Mouse (Mus musculus) MEL (cell line): ENCODE results near the gene Gm20431. TPM values are rescaled to one million over a fixed set of nuclear protein-coding genes. Genes with fewer than 3 reads are reported as not detected.

ENCODE experiments used
- DNase-seq: peaks from one replicate; pipeline ENCODE4 v3.0.0; 2011; ENCODE audit warnings: low read depth, low spot score
- H3K27ac ChIP-seq: 2 replicates; pipeline ENCODE4 v1.5.1; 2012; ENCODE audit warnings: low read depth, mild to moderate bottlenecking, control low read depth, low read length, moderate library complexity; ENCODE audit not compliant: control insufficient read depth
- H3K27me3 ChIP-seq, 2 experiments: fragments of 150-350 bp in 1 of 2; sonication (generic) in 1 of 2; 2 replicates each; pipeline ENCODE4 v1.6.1; 2012; ENCODE audit warnings: low read length in 2 of 2, mild to moderate bottlenecking in 2 of 2, improper control_type of control experiment in 1 of 2, moderate library complexity in 1 of 2; ENCODE audit not compliant: insufficient read depth in 2 of 2, control insufficient read depth in 1 of 2
- H3K36me3 ChIP-seq, 2 experiments: 2 replicates each; pipeline ENCODE4 v1.6.1; 2012 to 2014; ENCODE audit warnings: low read length in 2 of 2, improper control_type of control experiment in 1 of 2, inconsistent platforms in 1 of 2, mild to moderate bottlenecking in 1 of 2; ENCODE audit not compliant: insufficient read depth in 2 of 2, control insufficient read depth in 1 of 2
- H3K4me1 ChIP-seq, 2 experiments: fragments of 150-350 bp in 1 of 2; sonication (generic) in 1 of 2; 2 replicates each; pipeline ENCODE4 v1.6.1; 2012; ENCODE audit warnings: low read length in 2 of 2, improper control_type of control experiment in 1 of 2, mild to moderate bottlenecking in 1 of 2; ENCODE audit not compliant: insufficient read depth in 2 of 2, control insufficient read depth in 1 of 2
- H3K4me3 ChIP-seq, 2 experiments: fragments of 150-350 bp in 1 of 2; sonication (generic) in 1 of 2; 2 replicates each; pipeline ENCODE4 v1.5.1; 2012; ENCODE audit warnings: low read depth in 2 of 2, low read length in 2 of 2, mild to moderate bottlenecking in 2 of 2, moderate library complexity in 2 of 2, control low read depth in 1 of 2, improper control_type of control experiment in 1 of 2; ENCODE audit not compliant: control insufficient read depth in 1 of 2, insufficient read depth in 1 of 2
- H3K79me2 ChIP-seq: 2 replicates; pipeline ENCODE4 v1.6.1; 2012; ENCODE audit warnings: mild to moderate bottlenecking, low read length, moderate library complexity; ENCODE audit not compliant: control insufficient read depth, poor library complexity, insufficient read depth
- H3K9ac ChIP-seq: 2 replicates; pipeline ENCODE4 v1.6.1; 2012; ENCODE audit warnings: low read depth, mild to moderate bottlenecking, control low read depth, low read length, moderate library complexity; ENCODE audit not compliant: control insufficient read depth, poor library complexity, severe bottlenecking
- H3K9me3 ChIP-seq: fragments of 150-350 bp; sonication (generic); replicated peaks from 2 replicates; pipeline ENCODE4 v1.6.1; 2012; ENCODE audit warnings: mild to moderate bottlenecking, low read length, improper control_type of control experiment, moderate library complexity; ENCODE audit not compliant: insufficient read depth
- CHD2 ChIP-seq: IDR thresholded peaks from 2 replicates; pipeline ENCODE4 v1.6.1; 2011; ENCODE audit warnings: low read length, improper control_type of control experiment
- E2F4 ChIP-seq: IDR thresholded peaks from 2 replicates; pipeline ENCODE4 v1.6.1; 2011; ENCODE audit warnings: low read depth, low read length, improper control_type of control experiment, borderline replicate concordance
- EP300 ChIP-seq, 2 experiments: IDR thresholded peaks; 2 replicates each; pipeline ENCODE4 v1.6.1; 2011; ENCODE audit warnings: improper control_type of control experiment in 2 of 2, low read length in 2 of 2, low read depth in 1 of 2, mild to moderate bottlenecking in 1 of 2
- GABPA ChIP-seq: IDR thresholded peaks from 2 replicates; pipeline ENCODE4 v1.6.1; 2012; ENCODE audit warnings: low read depth, mild to moderate bottlenecking, inconsistent platforms, low read length, improper control_type of control experiment, moderate library complexity
- HCFC1 ChIP-seq: IDR thresholded peaks from 2 replicates; pipeline ENCODE4 v1.6.1; 2012; ENCODE audit warnings: low read depth, mild to moderate bottlenecking, inconsistent platforms, low read length, improper control_type of control experiment, moderate library complexity
- KAT2A ChIP-seq: conservative IDR thresholded peaks from 2 replicates; pipeline ENCODE4 v1.6.1; 2012; ENCODE audit warnings: low read depth, low read length, improper control_type of control experiment, inconsistent platforms
- MAFK ChIP-seq: IDR thresholded peaks from 2 replicates; pipeline ENCODE4 v1.6.1; 2011; ENCODE audit warnings: low read depth, mild to moderate bottlenecking, low read length, improper control_type of control experiment, borderline replicate concordance
- MAX ChIP-seq: IDR thresholded peaks from 2 replicates; pipeline ENCODE4 v1.6.1; 2011; ENCODE audit warnings: low read length, improper control_type of control experiment
- MAZ ChIP-seq: IDR thresholded peaks from 2 replicates; pipeline ENCODE4 v1.6.1; 2012; ENCODE audit warnings: low read depth, mild to moderate bottlenecking, inconsistent platforms, low read length, improper control_type of control experiment
- MEF2A ChIP-seq: IDR thresholded peaks from 2 replicates; pipeline ENCODE4 v1.6.1; 2014; ENCODE audit warnings: low read depth, mild to moderate bottlenecking, inconsistent platforms, low read length, improper control_type of control experiment; ENCODE audit not compliant: poor library complexity, insufficient replicate concordance, severe bottlenecking; ENCODE audit errors: extremely low read depth
- MXI1 ChIP-seq: IDR thresholded peaks from 2 replicates; pipeline ENCODE4 v1.6.1; 2011; ENCODE audit warnings: mild to moderate bottlenecking, low read depth, low read length, improper control_type of control experiment
- MYB ChIP-seq: IDR thresholded peaks from 2 replicates; pipeline ENCODE4 v1.6.1; 2011; ENCODE audit warnings: mild to moderate bottlenecking, low read depth, low read length, improper control_type of control experiment
- MYC ChIP-seq: IDR thresholded peaks from 2 replicates; pipeline ENCODE4 v1.6.1; 2011; ENCODE audit warnings: low read depth, mild to moderate bottlenecking, low read length, improper control_type of control experiment, moderate library complexity
- NRF1 ChIP-seq: IDR thresholded peaks from 2 replicates; pipeline ENCODE4 v1.6.1; 2014; ENCODE audit warnings: low read depth, mild to moderate bottlenecking, inconsistent platforms, low read length, improper control_type of control experiment, moderate library complexity; ENCODE audit not compliant: poor library complexity, insufficient read depth, severe bottlenecking
- POLR2A ChIP-seq, 2 experiments: IDR thresholded peaks; 2 replicates each; pipeline ENCODE4 v1.6.1; 2011 to 2012; ENCODE audit warnings: low read length in 2 of 2, mild to moderate bottlenecking in 2 of 2, control low read depth in 1 of 2, improper control_type of control experiment in 1 of 2, low read depth in 1 of 2, moderate library complexity in 1 of 2; ENCODE audit not compliant: control insufficient read depth in 1 of 2, insufficient read depth in 1 of 2, poor library complexity in 1 of 2
- POLR2AphosphoS5 ChIP-seq: IDR thresholded peaks from 2 replicates; pipeline ENCODE4 v1.6.1; 2012; ENCODE audit warnings: low read depth, borderline replicate concordance, mild to moderate bottlenecking, inconsistent platforms, low read length, moderate library complexity, mixed read lengths
- SIN3A ChIP-seq: IDR thresholded peaks from 2 replicates; pipeline ENCODE4 v1.6.1; 2012; ENCODE audit warnings: low read length, improper control_type of control experiment, inconsistent platforms
- UBTF ChIP-seq: IDR thresholded peaks from 2 replicates; pipeline ENCODE4 v1.6.1; 2012; ENCODE audit warnings: low read depth, mild to moderate bottlenecking, inconsistent platforms, low read length, improper control_type of control experiment, moderate library complexity, borderline replicate concordance; ENCODE audit not compliant: insufficient read depth
- ZKSCAN1 ChIP-seq: IDR thresholded peaks from 2 replicates; pipeline ENCODE4 v1.6.1; 2012; ENCODE audit warnings: low read depth, mild to moderate bottlenecking, inconsistent platforms, low read length, improper control_type of control experiment, moderate library complexity
- ZNF384 ChIP-seq: IDR thresholded peaks from 2 replicates; pipeline ENCODE4 v1.6.1; 2012; ENCODE audit warnings: low read depth, mild to moderate bottlenecking, inconsistent platforms, low read length, improper control_type of control experiment
- polyA plus RNA-seq, 2 experiments: library from polyadenylated mRNA; stranded (reverse) in 1 of 2; unstranded in 1 of 2; fragments of >175 nt in 1 of 2; fragments of >200 nt in 1 of 2; gene quantifications; 2 replicates each; pipeline versions ENCODE4 v1.2.1 to v1.2.4; 2012; ENCODE audit warnings: low replicate concordance in 2 of 2, low read depth in 1 of 2; ENCODE audit not compliant: insufficient read length in 2 of 2, insufficient read depth in 1 of 2, missing spikeins in 1 of 2
- total RNA-seq: library from RNA; depleted of rRNA; stranded (reverse); fragments of 300-350 nt; gene quantifications from 2 replicates; pipeline ENCODE4 v1.2.3, GENCODE M21; 2012; rRNA removed

The Gm20431 gene
- total and polyA plus RNA-seq, 3 experiments = 5.9 to 8.1 TPM; not detected in 1

- Histone ChIP-seq H3K27ac (no peak overlapping the region), H3K9ac (no peak overlapping the region), H3K9me3 (no peaks in the 10 kb centered on the region), H3K27me3 (peaks cover 8 to 14% of the 10 kb centered on the region in 2 experiments), H3K4me3 (no peak overlapping the region), H3K79me2 (no peaks in the 10 kb centered on the region), H3K4me1 (no peaks in the 10 kb centered on the region), H3K36me3 (no peaks in the 10 kb centered on the region)
- TF ChIP-seq EP300 (IDR thresholded peaks at IDR 0.05; ENCODE audit: low read depth in 1 of 2, low read length in 2 of 2) = no peak
- TF ChIP-seq MXI1 = no peak
- TF ChIP-seq MYC = no peak
- no peak for TF ChIP-seq POLR2A (IDR thresholded peaks at IDR 0.05; ENCODE audit: control insufficient read depth in 1 of 2, insufficient read depth in 1 of 2, low read depth in 1 of 2, low read length in 2 of 2, poor library complexity in 1 of 2)
- TF ChIP-seq MAZ = no peak
- no peak for TF ChIP-seq ZKSCAN1
- no peak for TF ChIP-seq SIN3A
- no peak for TF ChIP-seq POLR2AphosphoS5
- TF ChIP-seq GABPA = no peak
- no peak for TF ChIP-seq E2F4
- no peak for TF ChIP-seq NRF1
- no peak for TF ChIP-seq MYB
- TF ChIP-seq MAX = no peak
- TF ChIP-seq KAT2A = no peak
- TF ChIP-seq MEF2A = no peak
- no peak for TF ChIP-seq ZNF384
- TF ChIP-seq UBTF = no peak
- TF ChIP-seq HCFC1 = no peak
- no peak for TF ChIP-seq MAFK
- TF ChIP-seq CHD2 = no peak
- DNase-seq = no peak
These were observed 101.9 kb downstream of the Gm20431 start for GRCm38 (mm10) chr2:167559413-167559812.

Other genes starting within 250 kb of the Gm20431 start
- 15.6 and 16.7 TPM in 2 replicates for gene Slc9a8, start 239.8 kb downstream of the Gm20431 start, total RNA-seq
- gene Slc9a8, start 239.8 kb downstream of the Gm20431 start, polyA plus RNA-seq = 10 to 100 TPM in 1 of 2 experiments, not detected in 1; 25.8 TPM
- gene Rnf114, start 168.9 kb downstream of the Gm20431 start, total RNA-seq = 39.5 and 44.0 TPM in 2 replicates
- 10 to 100 TPM in 1 of 2 experiments, not detected in 1; 49.2 TPM for gene Rnf114, start 168.9 kb downstream of the Gm20431 start, polyA plus RNA-seq
- gene Spata2, start 168.6 kb downstream of the Gm20431 start, total RNA-seq = 9.4 and 9.8 TPM in 2 replicates
- 10 to 100 TPM in 1 of 2 experiments, not detected in 1; 33.5 TPM for gene Spata2, start 168.6 kb downstream of the Gm20431 start, polyA plus RNA-seq
- 0.19 and 0.20 TPM in 2 replicates for gene Snai1, start 123.3 kb downstream of the Gm20431 start, total RNA-seq
- gene Snai1, start 123.3 kb downstream of the Gm20431 start, polyA plus RNA-seq = under 1 TPM in 1 of 2 experiments, not detected in 1; 0.74 TPM
- gene Ube2v1, start 29.4 kb downstream of the Gm20431 start, total RNA-seq = 156 and 164 TPM in 2 replicates
- gene Ube2v1, start 29.4 kb downstream of the Gm20431 start, polyA plus RNA-seq = 100 to 1,000 TPM in 1 of 2 experiments, not detected in 1; 343 TPM
- gene Cebpb, start 27.4 kb upstream of the Gm20431 start, total RNA-seq = 9.9 and 20.8 TPM in 2 replicates
- gene Cebpb, start 27.4 kb upstream of the Gm20431 start, polyA plus RNA-seq = 10 to 100 TPM in 1 of 2 experiments, not detected in 1; 10.7 TPM
- gene Tmem189, start 28.3 kb upstream of the Gm20431 start, total RNA-seq = 18.2 and 21.7 TPM in 2 replicates
- 10 to 100 TPM in 1 of 2 experiments, not detected in 1; 46.5 TPM for gene Tmem189, start 28.3 kb upstream of the Gm20431 start, polyA plus RNA-seq